In the genomic region with DNA sequence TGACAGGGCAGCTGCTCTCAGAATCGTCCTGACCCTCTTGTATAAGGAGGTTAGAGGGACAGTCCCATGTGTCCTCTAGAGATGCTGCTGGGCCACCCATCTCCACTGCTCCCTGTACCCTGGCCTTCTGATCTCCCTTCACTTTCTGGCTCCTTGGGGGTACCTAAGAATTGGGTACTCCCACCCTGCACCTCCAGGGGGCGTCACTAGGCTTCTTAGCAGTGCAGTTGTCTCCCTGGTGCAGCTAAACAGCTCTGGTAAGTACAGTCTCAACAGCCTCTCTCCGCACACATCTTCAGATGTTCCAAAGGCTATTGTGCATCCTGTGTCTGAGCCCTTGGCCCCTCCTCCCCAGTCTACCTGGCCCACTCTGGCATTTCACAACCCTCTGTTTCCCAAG, we compare ENCODE assay signal across 23 mouse cellular contexts. TPM values are rescaled to one million over a fixed set of nuclear protein-coding genes. Genes with fewer than 3 reads are reported as not detected.
DNase-seq lines count a peak whose midpoint lies in the region; ATAC-seq and TF ChIP-seq lines count a peak whose summit lies in the region.
"Had no signal": no experiment of that assay in that cellular context is flagged by ENCODE, and none has a peak within 500 bp of the region (broad histone marks: within the 10 kb centered on the region; RNA-seq: fewer than 3 reads in every experiment).

No protein-coding gene starts in this region.

- 58% methylated on average over 3 of the region's 3 CpGs for WGBS in forebrain, postnatal 0 days
- WGBS in forebrain, embryonic 14.5 days = 52% methylated on average over 3 of the region's 3 CpGs
- 47% methylated on average over 3 of the region's 3 CpGs for WGBS in kidney, adult 2 months
- 50% methylated on average over 3 of the region's 3 CpGs for WGBS in midbrain, embryonic 16.5 days
- WGBS in midbrain, embryonic 10.5 days = 63% methylated on average over 3 of the region's 3 CpGs

- no peak overlapping the region for H3K4me2 ChIP-seq in forebrain, postnatal 0 days (ENCODE audit: low read depth)
- no peak overlapping the region for H3K4me2 ChIP-seq in forebrain, embryonic 14.5 days (ENCODE audit: low read length)
- no peak overlapping the region for H3K4me2 ChIP-seq in midbrain, embryonic 16.5 days (ENCODE audit: low read length)
- H3K4me2 ChIP-seq: heart, embryonic 15.5 days; limb, embryonic 12.5 days; liver, embryonic 13.5 days; midbrain, embryonic 11.5 days had no signal

- no peak for TF ChIP-seq POLR2A in kidney, adult 2 months (IDR thresholded peaks at IDR 0.05; ENCODE audit: low read depth, low read length)
- no peak for TF ChIP-seq POLR2A in brain, embryonic 14.5 days (IDR thresholded peaks at IDR 0.05; ENCODE audit: borderline replicate concordance, extremely low read depth, insufficient read depth, insufficient read length, poor library complexity, severe bottlenecking)

- H3K27me3 ChIP-seq in forebrain, postnatal 0 days (ENCODE audit: insufficient read depth, low read length) = no peaks in the 10 kb centered on the region
- 0 out of 2 replicates have a peak, but pooled peaks cover 8% of the 10 kb centered on the region for H3K27me3 ChIP-seq in forebrain, embryonic 14.5 days (replicated peaks; ENCODE audit: control insufficient read depth, insufficient read depth, low read length)
- no peaks in the 10 kb centered on the region for H3K27me3 ChIP-seq in kidney, adult 2 months (replicated peaks; ENCODE audit: control insufficient read depth, insufficient read depth, low read length)
- peaks cover 5% of the 10 kb centered on the region; the same call in 1 of the 2 replicates for H3K27me3 ChIP-seq in midbrain, embryonic 16.5 days (ENCODE audit: control insufficient read depth, insufficient read depth, low read depth, low read length)
- H3K27me3 ChIP-seq in midbrain, embryonic 10.5 days (ENCODE audit: low read depth, poor library complexity, severe bottlenecking) = peaks cover 38% of the 10 kb centered on the region

- no peak overlapping the region for H3K9ac ChIP-seq in forebrain, postnatal 0 days
- no peak overlapping the region for H3K9ac ChIP-seq in forebrain, embryonic 14.5 days (ENCODE audit: low read length)
- no peak overlapping the region for H3K9ac ChIP-seq in midbrain, embryonic 16.5 days (ENCODE audit: low read depth, low read length)
- H3K9ac ChIP-seq: heart, embryonic 15.5 days; limb, embryonic 12.5 days; liver, embryonic 13.5 days had no signal

- H3K9me3 ChIP-seq in forebrain, postnatal 0 days (ENCODE audit: low read length) = no peaks in the 10 kb centered on the region
- H3K9me3 ChIP-seq in forebrain, embryonic 14.5 days (replicated peaks; ENCODE audit: control insufficient read depth, low read length) = no peaks in the 10 kb centered on the region
- H3K9me3 ChIP-seq in midbrain, embryonic 16.5 days (replicated peaks; ENCODE audit: control insufficient read depth, low read length, poor library complexity, severe bottlenecking) = no peaks in the 10 kb centered on the region
- H3K9me3 ChIP-seq in midbrain, embryonic 10.5 days (replicated peaks) = no peaks in the 10 kb centered on the region
- H3K9me3 ChIP-seq: heart, embryonic 15.5 days; limb, embryonic 12.5 days; liver, embryonic 13.5 days had no signal

- ATAC-seq in forebrain, postnatal 0 days = no peak
- no peak for ATAC-seq in forebrain, embryonic 14.5 days
- no peak for ATAC-seq in midbrain, embryonic 16.5 days

- no peak overlapping the region for H3K4me3 ChIP-seq in forebrain, postnatal 0 days (ENCODE audit: low read depth, low read length)
- no peak overlapping the region for H3K4me3 ChIP-seq in forebrain, embryonic 14.5 days (ENCODE audit: low read depth, low read length)
- H3K4me3 ChIP-seq in kidney, adult 2 months (ENCODE audit: insufficient read depth, low read depth, low read length) = no peak overlapping the region
- no peak overlapping the region for H3K4me3 ChIP-seq in midbrain, embryonic 16.5 days (ENCODE audit: low read depth, low read length)
- no peak overlapping the region for H3K4me3 ChIP-seq in midbrain, embryonic 10.5 days
- H3K4me3 ChIP-seq: heart, embryonic 15.5 days; limb, embryonic 12.5 days; liver, embryonic 13.5 days had no signal

- no peak for DNase-seq in forebrain, postnatal 0 days
- DNase-seq in forebrain, embryonic 14.5 days (ENCODE audit: low spot score) = no peak
- no peak for DNase-seq in kidney, adult 2 months
- no peak for DNase-seq in kidney, postnatal 25 days
- DNase-seq in midbrain, embryonic 10.5 days (ENCODE audit: low spot score) = no peak
- DNase-seq in brain, embryonic 14.5 days (ENCODE audit: low read depth) = no peak
- no peak for DNase-seq in adrenal gland, postnatal 4 days (ENCODE audit: low spot score in 2 of 2)
- DNase-seq: adrenal gland, postnatal 10 days; cerebellum, adult 8-10 months; gastrocnemius, postnatal 36 days; heart, postnatal 4 days; kidney, adult 18-20 months; liver, embryonic 13.5 days; right cerebral cortex, postnatal 14 days; thymus, adult 2 months had no signal

- TF ChIP-seq CTCF in forebrain, postnatal 0 days (IDR thresholded peaks at IDR 0.05; ENCODE audit: low read depth) = peak; percentile 20; the same call in 1 of the 2 replicates
- 0 out of 2 replicates have a peak, but pooled peaks have one; percentile 12 for TF ChIP-seq CTCF in kidney, adult 2 months (conservative IDR thresholded peaks at IDR 0.05; ENCODE audit: insufficient read depth, insufficient read length, low read depth, low read length)
- TF ChIP-seq CTCF in brain, embryonic 14.5 days (IDR thresholded peaks at IDR 0.05; ENCODE audit: borderline replicate concordance, extremely low read depth, insufficient read depth, insufficient read length) = peak; percentile 10; the same call in 1 of the 2 replicates

- no peaks in the 10 kb centered on the region for H3K36me3 ChIP-seq in forebrain, postnatal 0 days (ENCODE audit: insufficient read depth)
- H3K36me3 ChIP-seq in forebrain, embryonic 14.5 days (ENCODE audit: control insufficient read depth, insufficient read depth, low read length) = no peaks in the 10 kb centered on the region
- no peaks in the 10 kb centered on the region for H3K36me3 ChIP-seq in kidney, adult 2 months (ENCODE audit: control insufficient read depth, insufficient read depth, low read length)
- H3K36me3 ChIP-seq in midbrain, embryonic 16.5 days (ENCODE audit: control insufficient read depth, insufficient read depth, low read length) = no peaks in the 10 kb centered on the region
- no peaks in the 10 kb centered on the region for H3K36me3 ChIP-seq in midbrain, embryonic 10.5 days
- H3K36me3 ChIP-seq: heart, embryonic 15.5 days; limb, embryonic 12.5 days; liver, embryonic 13.5 days had no signal

- no peak overlapping the region for H3K27ac ChIP-seq in forebrain, postnatal 0 days (ENCODE audit: low read depth, low read length)
- H3K27ac ChIP-seq in forebrain, embryonic 14.5 days (ENCODE audit: low read depth, low read length) = no peak overlapping the region
- no peak overlapping the region for H3K27ac ChIP-seq in kidney, adult 2 months (ENCODE audit: insufficient read depth, low read depth, low read length)
- peak overlapping the region; percentile 22; the same call in 1 of the 2 replicates for H3K27ac ChIP-seq in midbrain, embryonic 16.5 days (ENCODE audit: low read length)
- H3K27ac ChIP-seq in midbrain, embryonic 10.5 days (replicated peaks) = no peak overlapping the region
- H3K27ac ChIP-seq: heart, embryonic 15.5 days; kidney, postnatal 0 days; limb, embryonic 12.5 days; liver, embryonic 13.5 days; macrophage; stomach, postnatal 0 days had no signal

- H3K4me1 ChIP-seq in forebrain, postnatal 0 days (ENCODE audit: insufficient read depth) = peaks cover 18% of the 10 kb centered on the region
- peaks cover 27% of the 10 kb centered on the region for H3K4me1 ChIP-seq in forebrain, embryonic 14.5 days (ENCODE audit: control insufficient read depth, insufficient read depth, low read length)
- H3K4me1 ChIP-seq in kidney, adult 2 months (ENCODE audit: control insufficient read depth, insufficient read depth, low read length) = peaks cover 6% of the 10 kb centered on the region; the same call in 1 of the 2 replicates
- peaks cover 39% of the 10 kb centered on the region for H3K4me1 ChIP-seq in midbrain, embryonic 16.5 days (ENCODE audit: control insufficient read depth, insufficient read depth, low read length)
- H3K4me1 ChIP-seq in midbrain, embryonic 10.5 days = peaks cover 43% of the 10 kb centered on the region

RNA-seq across cellular contexts. Expression of a gene that starts 1.6 kb away (rescaled TPM):
- total RNA-seq in forebrain, postnatal 0 days (2014; rRNA removed) = 96.1 and 119 TPM in 2 replicates
- polyA plus RNA-seq in forebrain, postnatal 0 days (2015; fragmentation: Nextera tagmentation; extraction: Ambion mirVana) = 84.0 and 112 TPM in 2 replicates
- polyA plus RNA-seq in forebrain, embryonic 14.5 days (2014; fragmentation: Nextera tagmentation; extraction: Ambion mirVana) = 40.0 and 49.0 TPM in 2 replicates
- 0.45 and 1.0 TPM in 2 replicates for polyA plus RNA-seq in kidney, adult 2 months (2012; rRNA removed)
- polyA plus RNA-seq in midbrain, embryonic 16.5 days (2015; fragmentation: Nextera tagmentation; extraction: Ambion mirVana) = 96.8 and 100 TPM in 2 replicates
- 2.8 and 4.9 TPM in 2 replicates for polyA plus RNA-seq in midbrain, embryonic 10.5 days (2016; fragmentation: Nextera tagmentation; extraction: Ambion mirVana)
- 56.0 and 57.2 TPM in 2 replicates for polyA plus RNA-seq in brain, embryonic 14.5 days (2012; rRNA removed)
- 1 to 10 TPM; 5.8 to 6.6 TPM for total RNA-seq in adrenal gland, postnatal 4 days (2021)
- total RNA-seq: gastrocnemius, postnatal 36 days had no signal
- polyA plus RNA-seq: macrophage had no signal

RNA-seq across cellular contexts. Expression of a gene that starts 25.6 kb away (rescaled TPM):
- 0.10 TPM in 1 of 2 replicates, not detected in the other for total RNA-seq in forebrain, postnatal 0 days (2014; rRNA removed)
- polyA plus RNA-seq in forebrain, postnatal 0 days (2015; fragmentation: Nextera tagmentation; extraction: Ambion mirVana) = not detected in 2 replicates
- 0.09 and 0.12 TPM in 2 replicates for polyA plus RNA-seq in forebrain, embryonic 14.5 days (2014; fragmentation: Nextera tagmentation; extraction: Ambion mirVana)
- 11.4 and 16.2 TPM in 2 replicates for polyA plus RNA-seq in kidney, adult 2 months (2012; rRNA removed)
- 0.16 and 0.17 TPM in 2 replicates for polyA plus RNA-seq in midbrain, embryonic 16.5 days (2015; fragmentation: Nextera tagmentation; extraction: Ambion mirVana)
- polyA plus RNA-seq in midbrain, embryonic 10.5 days (2016; fragmentation: Nextera tagmentation; extraction: Ambion mirVana) = not detected in 2 replicates
- 0.04 and 0.11 TPM in 2 replicates for polyA plus RNA-seq in brain, embryonic 14.5 days (2012; rRNA removed)
- total RNA-seq in adrenal gland, postnatal 4 days (2021) = 1 to 10 TPM; 9.1 to 9.8 TPM
- polyA plus RNA-seq: limb, embryonic 12.5 days; macrophage; midbrain, embryonic 11.5 days; neural tube, embryonic 11.5 days; stomach, postnatal 0 days had no signal

Comparison
In these comparisons a context has a peak if more than half of its experiments do, and no peak if none do; other contexts are left out.
1. RNA of a gene that starts 25.6 kb away (polyA plus RNA-seq): 11.4 to 16.2 TPM in kidney, adult 2 months; 0.16 to 0.17 TPM in midbrain, embryonic 16.5 days, 0.09 to 0.12 TPM in forebrain, embryonic 14.5 days, 0.04 to 0.11 TPM in brain, embryonic 14.5 days, not detected in forebrain, postnatal 0 days and not detected in midbrain, embryonic 10.5 days; every median in the first group is over 10 times any median in the second.
2. Peak in every context shown above with its lines, with median percentiles within 50 percentile points of each other: CTCF ChIP-seq.